Mouse (Mus musculus): Measurements from ENCODE around the gene H3f3a.

GRCm38 (mm10) chr1:180757252-180757955 lies 56.3 kb downstream of the H3f3a start:
- TF ChIP-seq GATA1 (IDR thresholded peaks at IDR 0.05; ENCODE audit: borderline replicate concordance, low read length), result no peak
- TF ChIP-seq FLI1 (IDR thresholded peaks at IDR 0.05; ENCODE audit: low read length), result no peak

Measured in megakaryocyte, embryonic 14.5 days (primary cell).